In genomic region chr7:65226218-65226617, GRCm38 (mm10) we compare ENCODE assay signal across 24 mouse cellular contexts.
"Had no signal": no experiment of that assay in that cellular context is flagged by ENCODE, and none has a peak within 500 bp of the region (broad histone marks: within the 10 kb centered on the region; RNA-seq: fewer than 3 reads in every experiment).

No protein-coding gene starts in this region.

- H3K27me3 ChIP-seq: heart, embryonic 12.5 days; hindbrain, embryonic 12.5 days; intestine, embryonic 15.5 days; limb, embryonic 12.5 days had no signal

- H3K36me3 ChIP-seq: heart, embryonic 12.5 days; hindbrain, embryonic 10.5 days; hindbrain, embryonic 12.5 days; intestine, embryonic 15.5 days; limb, embryonic 10.5 days; limb, embryonic 12.5 days had no signal

- H3K4me1 ChIP-seq: heart, embryonic 12.5 days; hindbrain, embryonic 12.5 days; intestine, embryonic 15.5 days; limb, embryonic 10.5 days; limb, embryonic 12.5 days had no signal

- ATAC-seq: forebrain, postnatal 0 days; hindbrain, embryonic 16.5 days; inflammation-experienced regulatory T-cells, adult 6 months; intestine, embryonic 15.5 days; intestine, postnatal 0 days had no signal

- H3K4me3 ChIP-seq: heart, embryonic 12.5 days; hindbrain, embryonic 10.5 days; hindbrain, embryonic 12.5 days; intestine, embryonic 15.5 days; layer of hippocampus, adult 2 months; left cerebral cortex, adult 2 months; limb, embryonic 10.5 days; limb, embryonic 12.5 days had no signal

- H3K9me3 ChIP-seq: hindbrain, embryonic 10.5 days; hindbrain, embryonic 12.5 days; intestine, embryonic 15.5 days; limb, embryonic 10.5 days; limb, embryonic 12.5 days had no signal

- DNase-seq: forebrain, postnatal 0 days; gastrocnemius, postnatal 14 days; gastrocnemius, postnatal 36 days; heart, adult 18-20 months; heart, postnatal 10 days; heart, postnatal 36 days; kidney, adult 18-20 months; kidney, adult 8-10 months; kidney, postnatal 10 days; kidney, postnatal 25 days; kidney, postnatal 4 days; liver had no signal

- H3K9ac ChIP-seq: forebrain, postnatal 0 days; heart, embryonic 12.5 days; hindbrain, embryonic 12.5 days; hindbrain, embryonic 14.5 days; intestine, embryonic 15.5 days; limb, embryonic 12.5 days had no signal

- H3K27ac ChIP-seq: hindbrain, embryonic 10.5 days; hindbrain, embryonic 12.5 days; hindbrain, embryonic 14.5 days; intestine, embryonic 15.5 days; layer of hippocampus, adult 2 months; left cerebral cortex, adult 2 months; limb, embryonic 10.5 days; limb, embryonic 12.5 days had no signal

- H3K4me2 ChIP-seq: heart, embryonic 12.5 days; hindbrain, embryonic 12.5 days; hindbrain, embryonic 14.5 days; intestine, embryonic 15.5 days; limb, embryonic 12.5 days had no signal
